Mouse (Mus musculus) ES-E14 (cell line): Measurements from ENCODE around the gene Syngr4.

Experiments used
- HCFC1 ChIP-seq: IDR thresholded peaks from 2 replicates; pipeline ENCODE4 v1.6.1; 2012; ENCODE audit warnings: low read length, inconsistent platforms, borderline replicate concordance; ENCODE audit not compliant: insufficient read depth
- MAFK ChIP-seq: IDR thresholded peaks from 2 replicates; pipeline ENCODE4 v1.6.1; 2014; ENCODE audit warnings: mild to moderate bottlenecking, low read depth, low read length, inconsistent platforms; ENCODE audit not compliant: insufficient read depth
- ZNF384 ChIP-seq: IDR thresholded peaks from 2 replicates; pipeline ENCODE4 v1.6.1; 2012; ENCODE audit warnings: low read depth, low read length, inconsistent platforms

DNA sequence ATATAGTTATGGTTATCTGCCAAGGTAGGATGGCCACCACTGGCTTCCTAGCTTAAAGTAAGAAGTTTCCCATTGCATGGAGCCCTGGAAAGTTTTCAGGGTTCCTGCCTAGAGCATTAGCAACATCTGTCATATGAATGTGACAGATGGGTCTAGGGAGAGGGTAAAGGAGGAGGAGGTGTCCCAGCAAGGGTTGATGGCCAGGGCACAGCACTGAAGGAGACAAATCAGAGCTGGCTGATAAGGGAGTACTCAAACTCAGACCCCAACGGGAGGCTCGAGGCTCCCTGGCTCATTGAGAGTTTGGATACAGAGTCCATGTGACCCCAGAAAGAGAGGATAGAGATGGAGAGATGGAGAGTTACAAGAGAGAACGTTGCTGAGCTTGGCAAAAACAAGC is 45.9 kb downstream of the Syngr4 start:
- TF ChIP-seq ZNF384 (no peak), MAFK (no peak), HCFC1 (no peak)
